10 mouse cellular contexts compared by ENCODE assay signal in genomic region chr7:64709520-64710262, GRCm38 (mm10).
DNase-seq lines count a peak whose midpoint lies in the region; ATAC-seq and TF ChIP-seq lines count a peak whose summit lies in the region.
"Had no signal": no experiment of that assay in that cellular context is flagged by ENCODE, and none has a peak within 500 bp of the region (broad histone marks: within the 10 kb centered on the region; RNA-seq: fewer than 3 reads in every experiment).

No protein-coding gene starts in this region.

- ATAC-seq in forebrain, embryonic 12.5 days (ENCODE audit: low FRiP score): 0 out of 2 replicates have a peak, but pooled peaks have one; percentile 44
- ATAC-seq in forebrain, embryonic 11.5 days (replicated peaks; ENCODE audit: low FRiP score): no peak
- peak; percentile 31; the same call in 1 of the 2 replicates for ATAC-seq in lung, embryonic 14.5 days (ENCODE audit: insufficient read depth)
- ATAC-seq in hindbrain, embryonic 14.5 days (ENCODE audit: low FRiP score): peak; percentile 51; the same call in 1 of the 2 replicates
- ATAC-seq in inflammation-experienced regulatory T-cells, adult 6 months: no peak

- H3K9me3 ChIP-seq in forebrain, embryonic 12.5 days: no peaks in the 10 kb centered on the region
- no peaks in the 10 kb centered on the region for H3K9me3 ChIP-seq in forebrain, embryonic 11.5 days (ENCODE audit: control insufficient read depth, low read length)
- H3K9me3 ChIP-seq in lung, embryonic 14.5 days (ENCODE audit: low read depth, low read length): no peaks in the 10 kb centered on the region
- H3K9me3 ChIP-seq in hindbrain, embryonic 14.5 days (ENCODE audit: control insufficient read depth, low read length): no peaks in the 10 kb centered on the region
- H3K9me3 ChIP-seq: limb, embryonic 15.5 days had no signal

- 0 out of 2 replicates have a peak, but pooled peaks cover 3% of the 10 kb centered on the region for H3K36me3 ChIP-seq in forebrain, embryonic 12.5 days (replicated peaks)
- H3K36me3 ChIP-seq in forebrain, embryonic 11.5 days (ENCODE audit: control insufficient read depth, insufficient read depth, low read length): no peaks in the 10 kb centered on the region; the same call in 1 of the 2 replicates
- H3K36me3 ChIP-seq in lung, embryonic 14.5 days (ENCODE audit: insufficient read depth): no peaks in the 10 kb centered on the region
- H3K36me3 ChIP-seq in hindbrain, embryonic 14.5 days (replicated peaks; ENCODE audit: control insufficient read depth, insufficient read depth): no peaks in the 10 kb centered on the region
- H3K36me3 ChIP-seq: limb, embryonic 15.5 days had no signal

- no peak overlapping the region for H3K4me3 ChIP-seq in forebrain, embryonic 12.5 days (replicated peaks)
- H3K4me3 ChIP-seq in forebrain, embryonic 11.5 days (ENCODE audit: low read depth, low read length): no peak overlapping the region
- H3K4me3 ChIP-seq in lung, embryonic 14.5 days (ENCODE audit: low read depth, low read length): no peak overlapping the region
- H3K4me3 ChIP-seq in hindbrain, embryonic 14.5 days (replicated peaks; ENCODE audit: low read length): no peak overlapping the region
- H3K4me3 ChIP-seq: limb, embryonic 15.5 days had no signal

- H3K27me3 ChIP-seq in forebrain, embryonic 12.5 days: no peaks in the 10 kb centered on the region
- no peaks in the 10 kb centered on the region for H3K27me3 ChIP-seq in forebrain, embryonic 11.5 days (ENCODE audit: control insufficient read depth, insufficient read depth, low read length)
- H3K27me3 ChIP-seq in lung, embryonic 14.5 days (ENCODE audit: insufficient read depth, low read length): no peaks in the 10 kb centered on the region
- no peaks in the 10 kb centered on the region for H3K27me3 ChIP-seq in hindbrain, embryonic 14.5 days (ENCODE audit: control insufficient read depth, insufficient read depth, low read length)
- H3K27me3 ChIP-seq: limb, embryonic 15.5 days had no signal

- TF ChIP-seq CTCF in lung, embryonic 14.5 days (IDR thresholded peaks at IDR 0.05; ENCODE audit: low read depth): peak; percentile 47

- H3K27ac ChIP-seq in forebrain, embryonic 12.5 days: no peak overlapping the region
- no peak overlapping the region for H3K27ac ChIP-seq in forebrain, embryonic 11.5 days (ENCODE audit: low read depth, low read length)
- no peak overlapping the region for H3K27ac ChIP-seq in lung, embryonic 14.5 days (ENCODE audit: low read depth)
- no peak overlapping the region for H3K27ac ChIP-seq in hindbrain, embryonic 14.5 days
- H3K27ac ChIP-seq: limb, embryonic 15.5 days had no signal

- H3K4me2 ChIP-seq in forebrain, embryonic 12.5 days: no peak overlapping the region
- H3K4me2 ChIP-seq in forebrain, embryonic 11.5 days (ENCODE audit: low read depth, low read length, severe bottlenecking): no peak overlapping the region
- no peak overlapping the region for H3K4me2 ChIP-seq in lung, embryonic 14.5 days
- no peak overlapping the region for H3K4me2 ChIP-seq in hindbrain, embryonic 14.5 days (replicated peaks)
- H3K4me2 ChIP-seq: limb, embryonic 15.5 days had no signal

- H3K9ac ChIP-seq in forebrain, embryonic 12.5 days: no peak overlapping the region
- H3K9ac ChIP-seq in forebrain, embryonic 11.5 days (ENCODE audit: low read length): no peak overlapping the region
- H3K9ac ChIP-seq in lung, embryonic 14.5 days: no peak overlapping the region
- no peak overlapping the region for H3K9ac ChIP-seq in hindbrain, embryonic 14.5 days
- H3K9ac ChIP-seq: limb, embryonic 15.5 days had no signal

- DNase-seq in forebrain, embryonic 11.5 days (ENCODE audit: low spot score): no peak
- DNase-seq in lung, embryonic 14.5 days: peak; percentile 23
- no peak for DNase-seq in lung, postnatal 10 days
- no peak for DNase-seq in hindbrain, embryonic 14.5 days (ENCODE audit: low spot score)
- peak; percentile 61 for DNase-seq in retina, postnatal 1 day
- DNase-seq in urinary bladder, postnatal 36 days (ENCODE audit: low spot score in 2 of 2): no peak
- DNase-seq: adrenal gland, adult 8-10 months had no signal

- 88% methylated on average over 13 of the region's 13 CpGs for WGBS in forebrain, embryonic 12.5 days
- 90% methylated on average over 13 of the region's 13 CpGs for WGBS in forebrain, embryonic 11.5 days
- WGBS in lung, embryonic 14.5 days: 73% methylated on average over 13 of the region's 13 CpGs
- WGBS in hindbrain, embryonic 14.5 days: 82% methylated on average over 13 of the region's 13 CpGs

- peaks cover 5% of the 10 kb centered on the region; the same call in 1 of the 2 replicates for H3K4me1 ChIP-seq in forebrain, embryonic 12.5 days
- H3K4me1 ChIP-seq in forebrain, embryonic 11.5 days (replicated peaks; ENCODE audit: control insufficient read depth, insufficient read depth, low read length): no peaks in the 10 kb centered on the region
- no peaks in the 10 kb centered on the region for H3K4me1 ChIP-seq in lung, embryonic 14.5 days (ENCODE audit: insufficient read depth)
- H3K4me1 ChIP-seq in hindbrain, embryonic 14.5 days (replicated peaks; ENCODE audit: control insufficient read depth, insufficient read depth, low read length): no peaks in the 10 kb centered on the region
- H3K4me1 ChIP-seq: limb, embryonic 15.5 days had no signal

Comparison
In these comparisons a context has a peak if more than half of its experiments do, and no peak if none do; other contexts are left out.
1. ATAC-seq: peak in forebrain, embryonic 12.5 days (single experiment), lung, embryonic 14.5 days (single experiment) and hindbrain, embryonic 14.5 days (single experiment); none in forebrain, embryonic 11.5 days (single experiment) and inflammation-experienced regulatory T-cells, adult 6 months (single experiment).
2. DNase-seq: peak in lung, embryonic 14.5 days (single experiment) and retina, postnatal 1 day (single experiment); none in forebrain, embryonic 11.5 days (single experiment), lung, postnatal 10 days (single experiment), hindbrain, embryonic 14.5 days (single experiment) and urinary bladder, postnatal 36 days (0 of 2).